Mouse (Mus musculus): ENCODE data around the gene Platr17.

DNA sequence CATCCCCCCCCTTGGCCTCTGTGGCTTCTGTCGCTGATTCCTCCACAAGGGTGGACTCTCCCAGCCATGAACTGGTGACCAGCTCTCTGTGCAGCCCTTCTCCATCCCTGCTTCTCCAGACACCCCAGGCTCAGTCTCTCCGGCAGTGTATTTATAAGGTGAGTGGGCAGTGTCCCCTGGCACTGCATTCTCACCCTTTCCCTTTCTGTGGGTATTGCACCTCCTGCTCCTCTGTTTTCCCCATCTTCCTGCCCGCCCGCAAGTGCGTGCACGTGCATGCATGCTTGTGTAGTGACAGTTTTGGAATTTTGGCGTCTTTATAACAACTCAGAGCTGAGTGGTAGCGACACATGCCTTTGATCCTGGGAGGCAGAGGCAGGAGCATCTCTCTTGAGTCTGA, 9.0 kb downstream of the Platr17 start:
- TF ChIP-seq POLR2A (IDR thresholded peaks at IDR 0.05; ENCODE audit: insufficient read depth, low read depth, low read length) (no peak), CTCF (IDR thresholded peaks at IDR 0.05) (no peak), EP300 (IDR thresholded peaks at IDR 0.05; ENCODE audit: insufficient read depth, low read depth, low read length) (no peak)

All from heart, adult 2 months (tissue).